Mouse (Mus musculus) heart, embryonic 14.5 days (tissue): ENCODE measurements around the gene Gpr12. TPM values are rescaled to one million over a fixed set of nuclear protein-coding genes. Genes with fewer than 3 reads are reported as not detected.
"Not testable (repeated sequence)": the region's sequence is repeated elsewhere in the genome, so short reads cannot be mapped to it uniquely, and the experiment has no call there.

Experiments
- ATAC-seq: fragments of 200-750 bp; cut with Nextera tagmentation; 2 replicates; pipeline ENCODE4 v1.8.0; 2017; ENCODE audit warnings: low read depth, moderate TSS enrichment; ENCODE audit not compliant: insufficient number of reproducible peaks, insufficient read depth, low FRiP score
- H3K27ac ChIP-seq, 2 experiments: fragments of 200-500 bp in 1 of 2; fragments of 300-500 bp in 1 of 2; sonication (generic) in 1 of 2; replicated peaks in 1 of 2; 2 replicates each; pipeline ENCODE4 v1.5.1; 2012 to 2014; ENCODE audit warnings: low read depth in 2 of 2, low read length in 2 of 2, control low read depth in 1 of 2, mild to moderate bottlenecking in 1 of 2, mixed read lengths in 1 of 2; ENCODE audit not compliant: control insufficient read depth in 1 of 2, insufficient read depth in 1 of 2
- H3K27me3 ChIP-seq: fragments of 300-500 bp; sonication (generic); 2 replicates; pipeline ENCODE4 v1.6.1; 2014; ENCODE audit warnings: mild to moderate bottlenecking, low read length, control low read depth; ENCODE audit not compliant: control insufficient read depth, insufficient read depth
- H3K36me3 ChIP-seq: fragments of 300-500 bp; sonication (generic); 2 replicates; pipeline ENCODE4 v1.6.1; 2014; ENCODE audit warnings: mild to moderate bottlenecking, control low read depth, low read length, mixed read lengths; ENCODE audit not compliant: control insufficient read depth, insufficient read depth
- H3K4me1 ChIP-seq, 2 experiments: fragments of 200-500 bp in 1 of 2; fragments of 300-500 bp in 1 of 2; sonication (generic) in 1 of 2; 2 replicates each; pipeline ENCODE4 v1.6.1; 2012 to 2014; ENCODE audit warnings: low read length in 2 of 2, control low read depth in 1 of 2, mixed read lengths in 1 of 2; ENCODE audit not compliant: control insufficient read depth in 2 of 2, insufficient read depth in 2 of 2
- H3K4me2 ChIP-seq: fragments of 300-500 bp; sonication (generic); 2 replicates; pipeline ENCODE4 v1.6.1; 2014; ENCODE audit warnings: mild to moderate bottlenecking, low read length
- H3K4me3 ChIP-seq, 2 experiments: fragments of 200-500 bp in 1 of 2; fragments of 300-500 bp in 1 of 2; sonication (generic) in 1 of 2; 2 replicates each; pipeline ENCODE4 v1.5.1; 2012 to 2014; ENCODE audit warnings: low read length in 2 of 2, mild to moderate bottlenecking in 2 of 2, control low read depth in 1 of 2, low read depth in 1 of 2, moderate library complexity in 1 of 2; ENCODE audit not compliant: control insufficient read depth in 1 of 2, insufficient read depth in 1 of 2
- H3K9ac ChIP-seq: fragments of 300-500 bp; sonication (generic); 2 replicates; pipeline ENCODE4 v1.6.1; 2014; ENCODE audit warnings: mild to moderate bottlenecking, low read length
- H3K9me3 ChIP-seq: fragments of 300-500 bp; sonication (generic); 2 replicates; pipeline ENCODE4 v1.6.1; 2016; ENCODE audit warnings: low read length, control low read depth; ENCODE audit not compliant: control insufficient read depth
- WGBS: fragments of 180-500 bp; shearing (Covaris S2); extraction: QIAGEN DNeasy Blood & Tissue Kit; methylation state at CpG from one replicate; pipeline ENCODE4 v1.1.7; 2014; 5-methylcytosine and 5-hydroxymethylcytosine counted together
- polyA plus RNA-seq: library from polyadenylated mRNA; unstranded; fragments of >200 nt; fragmentation: Nextera tagmentation; extraction: Ambion mirVana; gene quantifications from 2 replicates; pipeline ENCODE4 v1.2.1, GENCODE M21; 2014

The Gpr12 gene
- polyA plus RNA-seq, 1 experiment from 2014 or later: not detected

DNA sequence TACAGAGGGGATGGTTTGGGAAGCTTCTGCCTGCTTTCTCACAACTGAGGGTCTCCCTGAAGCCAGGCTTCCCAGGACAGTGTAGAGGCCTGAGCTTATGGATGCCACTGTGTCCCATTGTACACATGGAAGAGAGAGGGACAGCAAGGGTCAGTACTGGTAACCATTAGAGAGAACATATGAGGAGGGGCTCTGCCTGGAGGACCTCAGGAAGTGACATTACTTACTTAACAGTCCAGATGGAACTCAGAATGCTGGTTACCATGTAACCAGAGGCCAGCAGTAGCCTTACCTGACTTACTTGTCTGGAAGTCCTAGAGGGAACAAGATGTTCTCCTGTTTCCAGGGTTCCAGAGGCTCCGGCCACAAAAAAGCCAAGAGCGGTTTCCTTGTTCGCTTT is 29.2 kb downstream of the Gpr12 start, which contains the start of gene Gm3415:
Gene Gm3415 (plus strand): TSS at position 301 of the 400 bp plus-strand sequence.
- not testable (repeated sequence) for H3K9me3 ChIP-seq, H3K4me1 ChIP-seq, H3K9ac ChIP-seq, H3K36me3 ChIP-seq, H3K4me3 ChIP-seq, H3K27me3 ChIP-seq, H3K4me2 ChIP-seq, ATAC-seq, H3K27ac ChIP-seq
- WGBS: no CpG with 5 or more reads among the region's 3 CpGs

DNA sequence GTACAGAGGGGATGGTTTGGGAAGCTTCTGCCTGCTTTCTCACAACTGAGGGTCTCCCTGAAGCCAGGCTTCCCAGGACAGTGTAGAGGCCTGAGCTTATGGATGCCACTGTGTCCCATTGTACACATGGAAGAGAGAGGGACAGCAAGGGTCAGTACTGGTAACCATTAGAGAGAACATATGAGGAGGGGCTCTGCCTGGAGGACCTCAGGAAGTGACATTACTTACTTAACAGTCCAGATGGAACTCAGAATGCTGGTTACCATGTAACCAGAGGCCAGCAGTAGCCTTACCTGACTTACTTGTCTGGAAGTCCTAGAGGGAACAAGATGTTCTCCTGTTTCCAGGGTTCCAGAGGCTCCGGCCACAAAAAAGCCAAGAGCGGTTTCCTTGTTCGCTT is 47.7 kb downstream of the Gpr12 start, which contains the start of gene Gm3409:
Gene Gm3409 (plus strand): TSS at position 301 of the 400 bp plus-strand sequence.
- 100% methylated on average over 2 of the region's 3 CpGs for WGBS
- not testable (repeated sequence) for H3K4me1 ChIP-seq, H3K4me2 ChIP-seq, H3K27me3 ChIP-seq, H3K9ac ChIP-seq, H3K36me3 ChIP-seq, H3K9me3 ChIP-seq, ATAC-seq, H3K27ac ChIP-seq, H3K4me3 ChIP-seq

Other genes starting within 250 kb of the Gpr12 start
- 0.07 and 0.24 TPM in 2 replicates for gene Wasf3, start 200.3 kb downstream of the Gpr12 start, polyA plus RNA-seq
- not detected in 2 replicates for gene Gm6408, start 103.3 kb downstream of the Gpr12 start, polyA plus RNA-seq
- gene Gm6370, start 93.9 kb downstream of the Gpr12 start, polyA plus RNA-seq: not detected in 2 replicates
- gene 4930449I24Rik, start 82.8 kb downstream of the Gpr12 start, polyA plus RNA-seq: not detected in 2 replicates
- gene Gm3402, start 71.1 kb downstream of the Gpr12 start, polyA plus RNA-seq: not detected in 2 replicates
- not detected in 2 replicates for gene Gm3404, start 59.4 kb downstream of the Gpr12 start, polyA plus RNA-seq
- gene Gm3409, start 47.6 kb downstream of the Gpr12 start, polyA plus RNA-seq: not detected in 2 replicates
- gene Gm3415, start 29.1 kb downstream of the Gpr12 start, polyA plus RNA-seq: not detected in 2 replicates
- gene Usp12, start 209.8 kb upstream of the Gpr12 start, polyA plus RNA-seq: 8.6 and 8.9 TPM in 2 replicates
- 410 and 435 TPM in 2 replicates for gene Rpl21, start 247.7 kb upstream of the Gpr12 start, polyA plus RNA-seq